Mouse (Mus musculus): Measurements from ENCODE around the gene Borcs5. TPM values are rescaled to one million over a fixed set of nuclear protein-coding genes. Genes with fewer than 3 reads are reported as not detected.

Gene Borcs5
- polyA plus RNA-seq, 1 experiment, result 4.8 TPM

DNA sequence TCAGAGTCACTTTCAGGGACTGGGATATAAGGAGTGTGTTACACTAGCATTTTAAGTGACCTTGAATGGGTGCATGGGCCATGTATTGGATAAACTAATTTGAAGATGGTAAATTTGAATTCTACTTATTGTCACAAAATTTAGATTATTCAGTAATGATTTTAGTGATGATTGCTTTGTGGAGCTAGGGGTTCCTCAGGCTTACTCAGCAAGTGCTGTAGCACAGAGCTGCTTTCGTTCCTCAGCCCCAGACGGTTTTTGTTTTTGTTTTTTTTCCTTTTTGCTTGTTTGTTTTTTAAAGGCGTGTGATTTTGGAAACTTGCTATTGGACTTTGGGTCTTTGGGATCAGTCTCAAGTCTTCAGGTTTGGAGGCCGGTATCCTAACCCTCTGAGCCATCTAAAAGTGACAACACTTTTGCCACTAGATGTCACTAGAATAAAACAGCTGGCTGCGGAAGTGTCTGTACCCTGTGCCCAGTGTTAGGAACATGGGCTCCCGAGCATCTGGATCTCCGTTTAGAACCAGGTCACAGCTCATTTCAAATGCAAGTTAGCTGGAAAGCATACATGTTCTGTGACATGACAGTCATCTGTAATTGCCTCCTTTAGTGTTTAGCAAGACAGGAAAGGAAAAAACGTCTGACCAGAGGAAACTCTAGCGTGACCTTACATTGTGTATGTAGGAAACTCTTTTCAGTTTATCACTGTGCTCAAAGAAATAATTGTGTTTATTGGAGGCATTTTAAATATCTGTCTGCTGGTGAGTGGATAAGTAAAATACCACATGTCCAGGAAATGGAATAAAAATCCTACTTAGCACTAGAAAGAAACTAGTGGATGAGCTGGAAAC lies 20.0 kb downstream of the Borcs5 start:
- Histone ChIP-seq H3K27me3 (ENCODE audit: control insufficient read depth, insufficient read depth, low read length, poor library complexity, severe bottlenecking) (no peaks in the 10 kb centered on the region), H3K9me3 (replicated peaks; ENCODE audit: control insufficient read depth, insufficient read depth, low read length, poor library complexity, severe bottlenecking) (no peaks in the 10 kb centered on the region), H3K36me3 (ENCODE audit: control insufficient read depth, insufficient read depth, low read length, poor library complexity, severe bottlenecking) (no peaks in the 10 kb centered on the region), H3K9ac (ENCODE audit: low read depth, poor library complexity, severe bottlenecking) (no peak overlapping the region), H3K4me3 (ENCODE audit: low read depth, low read length) (no peak overlapping the region), H3K27ac (ENCODE audit: insufficient read depth, low read length) (no peak overlapping the region), H3K4me1 (ENCODE audit: control insufficient read depth, insufficient read depth, low read length) (no peaks in the 10 kb centered on the region)
- peak; percentile 47 for TF ChIP-seq CTCF (IDR thresholded peaks at IDR 0.05; ENCODE audit: low read depth, low read length)
- no peak for TF ChIP-seq POLR2A (IDR thresholded peaks at IDR 0.05; ENCODE audit: insufficient read depth, low read length)

DNA sequence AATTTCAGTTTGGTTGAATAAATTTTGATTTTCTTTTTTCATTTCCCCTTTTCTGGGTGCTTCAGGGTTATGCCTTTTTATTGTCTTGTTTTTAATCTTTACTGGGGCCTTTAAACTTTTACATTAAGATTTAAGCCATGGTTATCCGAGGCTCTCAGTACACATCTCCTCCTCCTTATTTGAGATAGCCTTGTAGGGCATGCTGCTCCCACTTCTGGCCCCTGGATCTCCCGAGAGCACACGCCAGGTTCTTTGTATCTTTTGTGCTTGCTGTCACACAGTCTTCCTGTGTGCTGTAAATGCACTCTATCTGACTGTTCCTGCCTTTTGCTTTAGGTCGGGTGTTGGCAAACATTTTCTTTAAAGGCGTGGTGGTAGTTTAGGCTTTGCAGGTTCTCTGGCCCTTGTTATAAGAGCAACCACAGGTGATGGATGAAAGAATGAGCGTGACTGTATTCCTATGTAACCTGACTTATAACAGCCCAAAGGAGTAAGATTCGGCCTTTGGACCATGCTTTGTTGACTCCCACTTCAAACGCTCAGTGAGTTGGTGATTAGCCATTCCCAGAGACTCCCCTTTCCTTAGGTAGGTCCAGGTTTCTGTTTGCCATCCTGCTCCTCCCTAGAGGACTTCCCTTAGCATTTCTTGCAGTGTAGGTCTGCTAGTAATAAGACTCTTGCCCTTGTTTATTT lies 21.6 kb downstream of the Borcs5 start:
- TF ChIP-seq CTCF (IDR thresholded peaks at IDR 0.05; ENCODE audit: low read depth, low read length), result no peak
- no peak for TF ChIP-seq POLR2A (IDR thresholded peaks at IDR 0.05; ENCODE audit: insufficient read depth, low read length)
- TF ChIP-seq EP300 (IDR thresholded peaks at IDR 0.05; ENCODE audit: insufficient read depth, low read depth, low read length), result no peak
- Histone ChIP-seq H3K27me3 (ENCODE audit: control insufficient read depth, insufficient read depth, low read length, poor library complexity, severe bottlenecking) (no peaks in the 10 kb centered on the region), H3K27ac (ENCODE audit: insufficient read depth, low read length) (no peak overlapping the region), H3K36me3 (ENCODE audit: control insufficient read depth, insufficient read depth, low read length, poor library complexity, severe bottlenecking) (no peaks in the 10 kb centered on the region), H3K9ac (ENCODE audit: low read depth, poor library complexity, severe bottlenecking) (no peak overlapping the region), H3K4me3 (ENCODE audit: low read depth, low read length) (no peak overlapping the region), H3K9me3 (replicated peaks; ENCODE audit: control insufficient read depth, insufficient read depth, low read length, poor library complexity, severe bottlenecking) (no peaks in the 10 kb centered on the region), H3K4me1 (ENCODE audit: control insufficient read depth, insufficient read depth, low read length) (no peaks in the 10 kb centered on the region)

DNA sequence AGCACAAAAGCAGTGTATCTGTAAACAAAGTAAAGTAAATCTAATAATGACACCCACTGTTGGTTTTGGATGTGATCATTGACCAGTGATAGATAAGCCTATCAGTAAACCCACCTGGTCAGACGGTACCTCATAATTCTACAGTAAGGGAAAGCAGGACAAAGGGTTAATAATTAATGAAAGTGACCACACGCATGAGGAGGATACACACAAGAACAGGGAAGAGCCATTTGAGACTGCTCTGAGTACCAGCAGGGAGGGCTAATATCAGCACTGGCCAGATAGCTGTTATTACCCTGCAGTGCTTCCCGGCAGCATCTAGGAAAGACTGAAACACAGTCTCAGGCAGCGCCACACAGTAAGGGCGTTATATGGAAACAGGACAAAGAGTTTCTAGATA lies 25.3 kb downstream of the Borcs5 start:
- Histone ChIP-seq H3K27ac (ENCODE audit: insufficient read depth, low read length) (no peak overlapping the region), H3K27me3 (ENCODE audit: control insufficient read depth, insufficient read depth, low read length, poor library complexity, severe bottlenecking) (no peaks in the 10 kb centered on the region), H3K36me3 (ENCODE audit: control insufficient read depth, insufficient read depth, low read length, poor library complexity, severe bottlenecking) (no peaks in the 10 kb centered on the region), H3K9ac (ENCODE audit: low read depth, poor library complexity, severe bottlenecking) (no peak overlapping the region), H3K4me1 (ENCODE audit: control insufficient read depth, insufficient read depth, low read length) (no peaks in the 10 kb centered on the region), H3K4me3 (ENCODE audit: low read depth, low read length) (no peak overlapping the region), H3K9me3 (replicated peaks; ENCODE audit: control insufficient read depth, insufficient read depth, low read length, poor library complexity, severe bottlenecking) (no peaks in the 10 kb centered on the region)
- TF ChIP-seq EP300 (IDR thresholded peaks at IDR 0.05; ENCODE audit: insufficient read depth, low read depth, low read length) (no peak), CTCF (IDR thresholded peaks at IDR 0.05; ENCODE audit: low read depth, low read length) (no peak), POLR2A (IDR thresholded peaks at IDR 0.05; ENCODE audit: insufficient read depth, low read length) (no peak)

DNA sequence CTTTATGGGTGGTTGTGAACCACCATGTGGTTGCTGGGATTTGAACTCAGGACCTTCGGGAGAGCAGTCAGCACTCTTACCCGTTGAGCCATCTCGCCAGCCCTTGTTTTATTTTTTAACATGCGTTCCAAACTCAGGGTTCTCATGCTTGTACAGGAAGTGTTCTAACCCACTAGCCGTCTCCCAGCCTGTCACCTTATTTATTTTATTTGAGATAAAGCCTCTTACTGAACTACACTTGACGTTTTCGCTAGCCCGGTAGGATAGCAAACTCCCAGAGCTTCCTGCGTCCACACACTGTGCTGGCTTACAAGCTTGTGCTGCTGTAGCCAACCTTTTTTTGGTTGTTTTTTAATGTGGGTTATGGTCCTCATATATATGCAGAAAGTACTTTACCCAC lies 26.5 kb downstream of the Borcs5 start:
- Histone ChIP-seq H3K9me3 (replicated peaks; ENCODE audit: control insufficient read depth, insufficient read depth, low read length, poor library complexity, severe bottlenecking) (no peaks in the 10 kb centered on the region), H3K27ac (ENCODE audit: insufficient read depth, low read length) (no peak overlapping the region), H3K36me3 (ENCODE audit: control insufficient read depth, insufficient read depth, low read length, poor library complexity, severe bottlenecking) (no peaks in the 10 kb centered on the region), H3K27me3 (ENCODE audit: control insufficient read depth, insufficient read depth, low read length, poor library complexity, severe bottlenecking) (no peaks in the 10 kb centered on the region), H3K4me3 (ENCODE audit: low read depth, low read length) (no peak overlapping the region), H3K9ac (ENCODE audit: low read depth, poor library complexity, severe bottlenecking) (no peak overlapping the region), H3K4me1 (ENCODE audit: control insufficient read depth, insufficient read depth, low read length) (no peaks in the 10 kb centered on the region)
- TF ChIP-seq POLR2A (IDR thresholded peaks at IDR 0.05; ENCODE audit: insufficient read depth, low read length), result no peak
- TF ChIP-seq EP300 (IDR thresholded peaks at IDR 0.05; ENCODE audit: insufficient read depth, low read depth, low read length), result no peak
- TF ChIP-seq CTCF (IDR thresholded peaks at IDR 0.05; ENCODE audit: low read depth, low read length), result no peak

- H3K4me1 ChIP-seq (ENCODE audit: control insufficient read depth, insufficient read depth, low read length), result no peaks in the 10 kb centered on the region
- H3K27me3 ChIP-seq (ENCODE audit: control insufficient read depth, insufficient read depth, low read length, poor library complexity, severe bottlenecking), result no peaks in the 10 kb centered on the region
- H3K9ac ChIP-seq (ENCODE audit: low read depth, poor library complexity, severe bottlenecking), result no peak overlapping the region
- H3K27ac ChIP-seq (ENCODE audit: insufficient read depth, low read length), result no peak overlapping the region
- no peak overlapping the region for H3K4me3 ChIP-seq (ENCODE audit: low read depth, low read length)
- no peaks in the 10 kb centered on the region for H3K9me3 ChIP-seq (replicated peaks; ENCODE audit: control insufficient read depth, insufficient read depth, low read length, poor library complexity, severe bottlenecking)
- H3K36me3 ChIP-seq (ENCODE audit: control insufficient read depth, insufficient read depth, low read length, poor library complexity, severe bottlenecking), result no peaks in the 10 kb centered on the region
- no peak for TF ChIP-seq EP300 (IDR thresholded peaks at IDR 0.05; ENCODE audit: insufficient read depth, low read depth, low read length)
- TF ChIP-seq CTCF (IDR thresholded peaks at IDR 0.05; ENCODE audit: low read depth, low read length), result no peak
- no peak for TF ChIP-seq POLR2A (IDR thresholded peaks at IDR 0.05; ENCODE audit: insufficient read depth, low read length)
Observed at GRCm38 (mm10) chr6:134668519-134668918, 29.2 kb downstream of the Borcs5 start.
